Mouse (Mus musculus): Measurements from ENCODE around the gene Hypk.

GRCm38 (mm10) chr2:121413387-121414042 is 39.6 kb upstream of the Hypk start, which contains the start of the genes Pdia3 and Catsper2:
- TF ChIP-seq CTCF (IDR thresholded peaks at IDR 0.05; ENCODE audit: low read depth) (peak; percentile 54), EP300 (IDR thresholded peaks at IDR 0.05; ENCODE audit: low read depth) (no peak)
